Mouse (Mus musculus) kidney, adult 2 months (tissue): Measurements from ENCODE around the gene Brd1. TPM values are rescaled to one million over a fixed set of nuclear protein-coding genes. Genes with fewer than 3 reads are reported as not detected.
A peak's percentile ranks its signal among the peaks of the same experiment; 100 is the strongest.
"Not testable (repeated sequence)": the region's sequence is repeated elsewhere in the genome, so short reads cannot be mapped to it uniquely, and the experiment has no call there.

Experiments used
- DNase-seq: peaks from one replicate; pipeline ENCODE4 v3.0.0; 2021
- H3K27ac ChIP-seq: fragments of 200-500 bp; 2 replicates; pipeline ENCODE4 v1.5.1; 2012; ENCODE audit warnings: low read depth, low read length, control low read depth, inconsistent platforms; ENCODE audit not compliant: insufficient read depth
- H3K27me3 ChIP-seq: fragments of 200-500 bp; replicated peaks from 2 replicates; pipeline ENCODE4 v1.6.1; 2012; ENCODE audit warnings: mild to moderate bottlenecking, moderate library complexity, low read length, inconsistent platforms; ENCODE audit not compliant: control insufficient read depth, insufficient read depth
- H3K36me3 ChIP-seq: fragments of 200-500 bp; 2 replicates; pipeline ENCODE4 v1.6.1; 2012; ENCODE audit warnings: mild to moderate bottlenecking, moderate library complexity, low read length, inconsistent platforms; ENCODE audit not compliant: control insufficient read depth, insufficient read depth
- H3K4me1 ChIP-seq: fragments of 200-500 bp; 2 replicates; pipeline ENCODE4 v1.6.1; 2011; ENCODE audit warnings: low read length; ENCODE audit not compliant: control insufficient read depth, insufficient read depth
- H3K4me3 ChIP-seq: fragments of 200-500 bp; 2 replicates; pipeline ENCODE4 v1.5.1; 2011; ENCODE audit warnings: mild to moderate bottlenecking, low read depth, low read length, control low read depth; ENCODE audit not compliant: insufficient read depth
- CTCF ChIP-seq: fragments of 200-500 bp; conservative IDR thresholded peaks from 2 replicates; pipeline ENCODE4 v1.5.1; 2011; ENCODE audit warnings: low read depth, mild to moderate bottlenecking, control low read depth, low read length, moderate library complexity, mixed read lengths; ENCODE audit not compliant: insufficient read depth, insufficient read length
- POLR2A ChIP-seq: fragments of 200-500 bp; IDR thresholded peaks from one replicate; pipeline ENCODE4 v1.6.1; 2011; ENCODE audit warnings: low read depth, low read length, control low read depth
- WGBS: fragments of 180-500 bp; shearing (Covaris S2); methylation state at CpG from one replicate; pipeline ENCODE4 v1.1.7; 2018; 5-methylcytosine and 5-hydroxymethylcytosine counted together
- polyA plus RNA-seq: library from polyadenylated mRNA; depleted of rRNA; stranded (reverse); fragments of >200 nt; gene quantifications from 2 replicates; pipeline ENCODE4 v1.2.3, GENCODE M21; 2012

Brd1 gene
- polyA plus RNA-seq, 1 experiment, result 11.0 TPM

- no peaks in the 10 kb centered on the region for H3K27me3 ChIP-seq
- no peak overlapping the region for H3K27ac ChIP-seq
- no peaks in the 10 kb centered on the region for H3K4me1 ChIP-seq
- no peak for DNase-seq
- TF ChIP-seq POLR2A (no peak), CTCF (no peak)
- WGBS, result 65% methylated on average over 6 of the region's 6 CpGs
- H3K4me3 ChIP-seq, result no peak overlapping the region
- peaks cover 13% of the 10 kb centered on the region for H3K36me3 ChIP-seq
Observed at GRCm38 (mm10) chr15:88714021-88714589, 19.9 kb downstream of the Brd1 start.

GRCm38 (mm10) chr15:88712501-88712900 lies 21.5 kb downstream of the Brd1 start:
- no peak overlapping the region for H3K27ac ChIP-seq
- 92% methylated on average over 15 of the region's 15 CpGs for WGBS
- H3K36me3 ChIP-seq, result peaks cover 14% of the 10 kb centered on the region
- no peak for TF ChIP-seq CTCF
- no peak for TF ChIP-seq POLR2A
- no peak for DNase-seq
- no peaks in the 10 kb centered on the region for H3K4me1 ChIP-seq
- no peaks in the 10 kb centered on the region for H3K27me3 ChIP-seq
- H3K4me3 ChIP-seq, result no peak overlapping the region

GRCm38 (mm10) chr15:88709878-88710277 lies 24.2 kb downstream of the Brd1 start:
- H3K36me3 ChIP-seq, result peaks cover 13% of the 10 kb centered on the region
- TF ChIP-seq POLR2A (no peak), CTCF (no peak)
- WGBS, result 89% methylated on average over 5 of the region's 5 CpGs
- no peak overlapping the region for H3K27ac ChIP-seq
- no peak overlapping the region for H3K4me3 ChIP-seq
- no peaks in the 10 kb centered on the region for H3K4me1 ChIP-seq
- H3K27me3 ChIP-seq, result no peaks in the 10 kb centered on the region
- DNase-seq, result no peak

- 79% methylated on average over 13 of the region's 13 CpGs for WGBS
- Histone ChIP-seq H3K36me3 (peaks cover 13% of the 10 kb centered on the region), H3K4me3 (no peak overlapping the region), H3K27me3 (no peaks in the 10 kb centered on the region), H3K27ac (no peak overlapping the region), H3K4me1 (no peaks in the 10 kb centered on the region)
- no peak for DNase-seq
- TF ChIP-seq CTCF (no peak), POLR2A (no peak)
Observed at GRCm38 (mm10) chr15:88708657-88709511, 25.1 kb downstream of the Brd1 start.

GRCm38 (mm10) chr15:88708204-88708603 lies 25.8 kb downstream of the Brd1 start:
- peaks cover 12% of the 10 kb centered on the region for H3K36me3 ChIP-seq
- TF ChIP-seq POLR2A, result no peak
- TF ChIP-seq CTCF, result no peak
- WGBS, result 86% methylated on average over 5 of the region's 5 CpGs
- H3K27me3 ChIP-seq, result no peaks in the 10 kb centered on the region
- no peak overlapping the region for H3K4me3 ChIP-seq
- H3K4me1 ChIP-seq, result peaks cover 4% of the 10 kb centered on the region; the same call in 1 of the 2 replicates
- no peak overlapping the region for H3K27ac ChIP-seq
- DNase-seq, result no peak

GRCm38 (mm10) chr15:88706987-88707386 lies 27.0 kb downstream of the Brd1 start:
- not testable (repeated sequence) for H3K4me3 ChIP-seq, H3K27ac ChIP-seq, H3K27me3 ChIP-seq, H3K4me1 ChIP-seq
- WGBS, result 53% methylated on average over 13 of the region's 13 CpGs
- peaks cover 10% of the 10 kb centered on the region for H3K36me3 ChIP-seq
- DNase-seq, result peak; percentile 47

- TF ChIP-seq CTCF (no peak), POLR2A (no peak)
- 60% methylated on average over 6 of the region's 6 CpGs for WGBS
- H3K36me3 ChIP-seq, result peaks cover 8% of the 10 kb centered on the region
- H3K4me1 ChIP-seq, result peaks cover 4% of the 10 kb centered on the region; the same call in 1 of the 2 replicates
- DNase-seq, result peak; percentile 31
- H3K4me3 ChIP-seq, result no peak overlapping the region
- no peak overlapping the region for H3K27ac ChIP-seq
- no peaks in the 10 kb centered on the region for H3K27me3 ChIP-seq
Observed at GRCm38 (mm10) chr15:88706320-88706719, 27.7 kb downstream of the Brd1 start.
